Mouse (Mus musculus) bone marrow macrophage, adult 2 months (primary cell): ENCODE measurements around the gene Cdcp2.

Experiments
- CTCF ChIP-seq: IDR thresholded peaks from 2 replicates; pipeline ENCODE4 v1.5.1; 2012; ENCODE audit warnings: low read depth, mild to moderate bottlenecking, low read length, moderate library complexity
- POLR2A ChIP-seq: IDR thresholded peaks from 2 replicates; pipeline ENCODE4 v1.6.1; 2012; ENCODE audit warnings: mild to moderate bottlenecking, low read depth, low read length, borderline replicate concordance

DNA sequence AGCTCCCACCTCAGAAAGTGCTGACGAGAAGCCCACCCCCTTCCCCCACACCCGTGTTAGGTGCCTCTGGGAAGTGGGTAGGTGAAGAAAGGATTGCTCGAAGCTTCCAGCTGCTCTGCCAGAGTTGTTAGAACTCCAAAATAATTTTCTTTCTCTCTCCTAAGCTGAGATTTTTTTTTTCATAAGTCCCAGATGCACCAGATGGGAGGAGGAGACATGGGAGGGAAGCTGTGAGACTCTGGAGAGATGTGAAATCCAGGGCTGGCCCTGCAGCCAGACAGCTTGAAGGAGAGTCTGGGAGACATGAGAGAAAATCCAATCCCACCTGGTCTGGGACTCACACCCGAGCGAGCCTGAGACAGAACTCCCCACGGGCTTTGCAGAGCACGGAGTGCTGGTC, 27.7 kb downstream of the Cdcp2 start:
- TF ChIP-seq CTCF (no peak), POLR2A (no peak)
